Mouse (Mus musculus) erythroid progenitor cell, adult 5-6 weeks (primary cell): ENCODE measurements around the gene Gm13271. TPM values are rescaled to one million over a fixed set of nuclear protein-coding genes. Genes with fewer than 3 reads are reported as not detected.
"Not testable (repeated sequence)": the region's sequence is repeated elsewhere in the genome, so short reads cannot be mapped to it uniquely, and the experiment has no call there.

Experiments used
- ATAC-seq: replicated peaks from 2 replicates; pipeline ENCODE4 v1.8.0; 2016; ENCODE audit warnings: moderate number of reproducible peaks, mild to moderate bottlenecking, moderate TSS enrichment, inconsistent platforms; ENCODE audit not compliant: poor library complexity, low FRiP score, severe bottlenecking
- total RNA-seq, 2 experiments: library from RNA; stranded (forward) in 1 of 2; stranded (reverse) in 1 of 2; fragments of 150-400 nt in 1 of 2; fragments of 186-747, 209-891 nt in 1 of 2; gene quantifications; 2 replicates each; pipeline versions ENCODE4 v1.2.3 to v1.2.4; 2015 to 2017; ENCODE audit warnings: low replicate concordance in 2 of 2

The Gm13271 gene
- total RNA-seq (2015; ENCODE audit: low replicate concordance) (not detected in 2 replicates), total RNA-seq (2017; ENCODE audit: low replicate concordance) (not detected in 2 replicates)

DNA sequence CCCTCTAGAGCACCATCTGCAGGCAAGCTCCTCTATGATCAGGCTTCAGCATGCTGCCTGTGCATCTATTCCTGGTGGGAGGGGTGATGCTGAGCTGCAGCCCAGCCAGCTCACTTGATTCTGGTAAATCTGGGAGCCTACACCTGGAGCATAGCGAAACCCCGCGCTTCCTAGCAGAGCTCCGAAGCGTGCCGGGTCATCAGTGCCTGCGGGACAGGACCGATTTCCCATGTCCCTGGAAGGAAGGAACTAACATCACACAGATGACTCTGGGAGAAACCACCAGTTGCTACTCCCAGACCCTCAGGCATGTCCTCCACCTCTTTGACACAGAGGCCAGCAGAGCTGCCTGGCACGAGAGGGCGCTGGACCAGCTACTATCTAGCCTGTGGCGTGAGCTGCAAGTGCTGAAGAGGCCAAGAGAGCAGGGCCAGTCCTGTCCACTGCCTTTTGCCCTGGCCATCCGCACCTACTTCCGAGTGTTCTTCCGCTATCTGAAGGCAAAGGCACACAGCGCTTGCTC is at the start of gene Gm13271:
Gene Gm13271 (plus strand): TSS at position 51 of the 523 bp plus-strand sequence.
- ATAC-seq = not testable (repeated sequence)

DNA sequence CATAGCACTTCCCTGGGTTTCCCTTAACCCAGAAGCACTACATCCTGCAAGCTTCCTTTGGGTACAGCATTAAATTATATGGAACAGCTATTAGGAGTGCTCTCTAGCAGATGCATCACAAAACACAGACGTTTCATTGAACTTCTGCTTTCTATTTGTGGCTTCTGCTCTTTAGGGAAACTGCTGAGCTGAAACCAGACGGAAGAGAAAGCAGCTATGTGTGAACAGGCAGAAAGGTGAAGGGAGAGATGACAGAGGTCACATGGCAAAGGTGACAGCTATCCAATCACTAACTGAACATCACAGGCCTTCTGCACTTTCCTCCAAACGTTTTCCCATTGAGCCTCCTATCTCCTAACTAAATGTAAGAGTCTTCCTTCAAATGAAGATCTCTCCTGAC is 48.7 kb upstream of the Gm13271 start:
- no peak for ATAC-seq

DNA sequence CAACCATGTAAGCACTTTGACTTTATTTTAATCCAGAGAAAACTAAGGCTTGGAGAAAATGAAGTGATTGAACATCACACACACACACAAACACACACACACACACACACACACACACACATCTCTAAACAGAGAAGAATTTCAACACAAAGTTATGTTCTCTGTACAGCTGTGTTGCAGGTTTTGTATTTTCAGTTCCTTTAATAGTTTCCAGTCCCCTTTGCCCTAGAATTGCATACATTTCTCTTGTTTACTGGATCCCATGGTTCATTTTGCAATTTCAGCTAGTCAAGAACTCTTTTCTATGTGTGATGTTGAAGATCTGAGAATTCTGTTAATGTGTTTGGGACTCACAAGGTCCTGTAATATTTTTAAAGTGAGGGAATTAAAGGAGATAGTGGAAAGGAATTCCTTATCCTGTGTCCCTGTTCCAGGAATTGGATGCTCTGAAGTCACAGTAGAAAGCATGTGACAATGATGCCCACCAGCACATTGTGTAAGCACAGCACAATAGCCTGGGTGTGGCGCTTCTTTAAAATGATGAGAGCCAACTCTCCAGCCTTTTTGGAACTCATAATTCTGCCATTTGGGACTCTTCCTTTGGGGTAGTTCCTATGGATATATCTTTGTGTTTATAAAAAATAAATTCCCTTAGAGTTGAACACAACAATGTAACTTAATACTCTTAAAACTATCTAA is 47.4 kb upstream of the Gm13271 start:
- no peak for ATAC-seq

DNA sequence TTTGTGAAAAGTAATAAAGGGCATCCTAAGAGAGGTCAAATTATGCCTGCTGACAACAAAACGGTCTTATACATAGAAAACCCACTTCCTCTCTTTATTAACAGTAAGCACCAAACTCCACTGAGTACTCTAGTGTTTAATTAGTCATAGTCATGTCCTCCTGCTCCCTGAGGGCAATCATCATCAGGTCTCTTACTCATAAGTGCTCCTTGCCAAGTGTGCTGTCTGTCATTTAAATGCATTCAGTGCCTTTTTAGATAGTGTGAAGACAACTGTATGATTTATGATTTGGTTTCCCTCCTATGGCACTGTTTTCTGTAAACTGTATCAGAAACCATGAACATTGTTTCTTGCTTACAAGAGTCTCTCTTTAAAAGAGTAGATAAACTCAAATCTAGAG is 40.4 kb upstream of the Gm13271 start:
- ATAC-seq = no peak

DNA sequence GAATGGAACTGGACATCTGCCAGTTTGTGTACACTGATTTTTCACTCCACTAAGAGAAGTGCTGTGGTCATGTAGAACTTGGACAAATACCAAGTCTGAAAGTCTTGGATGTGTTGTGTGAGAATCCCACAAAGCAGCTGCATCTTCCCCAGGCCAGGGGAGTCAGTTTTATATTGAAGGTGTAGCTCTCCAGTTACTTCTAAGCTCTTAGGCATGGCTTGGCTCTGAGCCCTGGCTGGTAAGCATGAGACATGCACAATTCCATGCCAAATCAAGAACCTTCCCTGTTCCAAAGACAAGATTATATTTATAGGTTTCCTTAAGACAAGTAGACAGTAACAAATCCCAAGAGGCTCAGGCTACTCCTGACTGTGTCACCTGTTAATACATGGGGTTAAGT is 39.6 kb upstream of the Gm13271 start:
- ATAC-seq = no peak

DNA sequence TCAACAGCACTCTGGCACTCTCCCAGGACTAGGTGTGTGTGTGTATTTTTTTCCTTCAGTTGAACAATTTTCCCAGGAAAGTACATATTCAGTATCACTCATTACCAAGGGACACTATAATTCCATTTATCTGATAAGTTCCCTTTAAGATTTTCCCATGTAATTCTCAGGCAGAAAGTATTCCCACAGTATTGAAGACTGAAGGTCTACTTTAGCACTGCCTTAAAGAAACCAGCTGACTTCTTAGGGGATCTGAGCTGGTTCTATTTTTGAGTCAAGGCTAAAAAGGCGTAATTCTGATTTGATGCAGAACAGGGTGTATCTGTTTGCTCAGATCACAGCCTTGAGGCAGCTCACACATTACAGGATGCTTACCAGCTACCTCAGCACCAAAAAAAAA is 36.0 kb upstream of the Gm13271 start:
- ATAC-seq = no peak

DNA sequence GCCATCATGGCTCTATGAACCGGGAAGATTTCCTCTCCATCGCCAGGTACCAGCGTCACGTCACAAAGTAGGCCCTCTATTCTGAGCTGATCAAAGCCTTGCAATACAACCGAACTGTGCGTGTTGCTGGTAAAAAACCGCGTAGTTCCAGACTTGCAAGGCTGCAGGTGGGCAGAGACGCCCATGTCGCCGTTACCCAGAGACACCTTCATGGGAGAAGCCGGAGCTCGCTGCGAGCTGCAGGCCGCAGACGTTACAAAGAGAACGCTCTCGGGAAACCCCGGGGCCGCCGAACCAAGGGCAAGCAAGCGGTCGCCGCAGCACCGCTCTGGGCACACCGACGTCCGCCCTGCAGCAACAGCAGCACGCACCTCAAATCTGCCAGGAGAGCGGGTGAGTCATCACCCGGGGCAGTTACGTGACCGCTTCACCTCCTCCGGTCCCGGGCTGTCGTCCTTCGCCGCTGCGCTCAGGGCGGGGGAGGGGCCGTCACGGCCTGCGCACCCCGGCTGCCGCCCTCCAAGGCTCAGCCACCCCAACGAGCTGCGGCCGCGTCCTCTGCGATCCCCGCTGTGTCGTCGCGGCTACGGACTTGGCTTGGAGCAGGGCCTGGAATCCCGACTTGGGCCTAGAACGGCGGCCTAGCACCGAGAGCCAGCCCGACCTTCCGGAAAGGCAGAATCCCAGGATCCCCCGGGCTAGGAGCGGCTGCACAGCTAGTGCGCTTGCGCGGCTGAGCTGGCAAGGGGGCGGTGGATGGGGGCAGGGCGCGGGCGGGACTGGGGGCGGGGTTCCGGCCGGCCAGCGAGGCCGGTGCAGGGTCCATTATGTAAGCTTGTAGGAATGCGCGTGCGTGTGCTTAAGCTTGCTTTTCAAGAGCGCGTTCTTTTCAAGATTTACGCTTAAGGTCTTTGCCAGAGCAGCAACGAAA is 32.6 kb upstream of the Gm13271 start, which contains the start of the genes Gm26566 and Klhl9:
Gene Gm26566 (plus strand): TSS at position 15 of the 931 bp plus-strand sequence.
Gene Klhl9 (minus strand): TSS at position 675 of the 931 bp plus-strand sequence.
- peak; percentile 92 for ATAC-seq

DNA sequence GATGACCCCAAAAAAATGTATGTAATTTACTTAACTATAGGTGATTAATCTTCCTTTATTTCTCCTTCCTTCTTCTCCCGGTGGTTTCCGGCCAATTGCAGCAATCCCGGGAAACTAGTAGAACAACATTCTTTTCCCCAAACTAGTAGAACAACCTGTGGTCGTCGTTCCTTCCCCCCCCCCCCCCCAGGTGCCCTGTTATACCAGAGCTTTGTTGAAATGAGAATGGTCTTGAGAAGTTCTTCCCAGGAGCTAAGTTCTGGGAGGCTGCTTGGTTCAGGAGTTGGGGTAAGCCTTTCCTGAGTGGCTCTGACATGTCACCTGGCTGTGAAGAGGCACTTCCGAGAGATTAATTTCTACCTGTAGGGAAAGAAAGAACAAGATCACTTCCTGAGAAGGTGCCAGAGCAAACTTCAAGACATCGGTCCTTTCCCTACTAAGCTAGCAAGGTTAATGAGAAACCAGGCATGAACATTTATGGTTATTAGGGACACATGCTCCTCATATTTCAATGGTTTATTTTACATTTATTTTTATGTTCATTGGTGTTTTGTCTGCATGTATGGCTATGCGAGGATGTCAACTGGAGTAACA is 31.1 kb upstream of the Gm13271 start:
- ATAC-seq = no peak

DNA sequence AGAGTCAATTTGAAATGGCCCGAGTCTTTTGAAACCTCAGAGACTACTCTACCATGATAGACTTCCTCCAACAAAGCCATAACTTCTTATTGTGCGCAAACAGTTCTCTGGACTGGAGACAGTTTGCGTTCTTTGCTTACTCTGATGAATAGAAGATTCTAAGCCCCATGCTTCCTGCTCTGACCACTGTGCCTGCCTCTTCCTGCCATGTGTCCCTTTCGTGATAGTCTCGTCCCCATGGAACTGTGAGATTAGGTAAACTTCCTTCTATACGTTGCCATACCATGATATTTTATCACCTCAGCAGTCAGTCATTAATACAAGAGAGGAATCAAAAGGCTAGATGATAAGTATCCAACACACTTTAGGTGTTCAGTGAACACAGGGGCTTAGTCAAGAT is 27.9 kb upstream of the Gm13271 start:
- ATAC-seq = no peak

DNA sequence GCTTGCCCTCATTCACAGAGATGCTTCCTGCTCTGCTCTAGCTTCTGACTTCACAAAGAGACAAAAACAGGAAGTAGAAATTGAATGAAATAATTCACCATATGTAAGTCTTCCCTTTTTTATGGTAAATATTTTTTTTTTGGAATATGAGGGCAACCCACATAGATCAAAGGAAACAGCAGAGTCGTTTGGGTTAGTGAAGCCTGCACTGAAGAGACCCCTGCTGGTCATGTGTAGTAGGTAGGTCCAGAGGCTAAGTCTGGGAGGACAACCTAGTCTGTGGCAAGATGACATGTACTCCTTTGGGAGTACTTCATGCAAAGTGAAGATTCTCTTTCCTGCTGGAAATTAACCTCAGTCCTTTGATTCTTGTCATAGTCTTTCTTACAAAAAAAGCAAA is 27.3 kb upstream of the Gm13271 start:
- ATAC-seq = no peak

DNA sequence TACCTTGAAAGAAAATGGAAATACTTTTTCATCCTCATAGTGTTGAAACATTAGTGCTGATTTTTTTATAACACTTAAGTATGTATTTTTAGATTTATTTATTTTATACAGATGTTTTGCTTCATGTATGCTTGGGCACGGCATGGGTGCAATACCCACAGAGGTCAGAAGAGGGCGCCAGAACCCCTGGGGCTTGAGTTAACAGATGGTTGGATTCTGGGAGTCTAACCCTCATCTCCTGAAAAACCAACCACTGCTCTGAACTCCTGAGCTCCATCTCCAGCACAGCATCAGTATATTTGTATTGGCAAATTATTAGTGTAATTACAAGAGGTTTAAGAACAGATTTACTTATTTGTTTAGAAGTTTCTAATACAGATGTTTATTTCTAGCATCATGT is 16.2 kb upstream of the Gm13271 start:
- peak; percentile 71 for ATAC-seq

DNA sequence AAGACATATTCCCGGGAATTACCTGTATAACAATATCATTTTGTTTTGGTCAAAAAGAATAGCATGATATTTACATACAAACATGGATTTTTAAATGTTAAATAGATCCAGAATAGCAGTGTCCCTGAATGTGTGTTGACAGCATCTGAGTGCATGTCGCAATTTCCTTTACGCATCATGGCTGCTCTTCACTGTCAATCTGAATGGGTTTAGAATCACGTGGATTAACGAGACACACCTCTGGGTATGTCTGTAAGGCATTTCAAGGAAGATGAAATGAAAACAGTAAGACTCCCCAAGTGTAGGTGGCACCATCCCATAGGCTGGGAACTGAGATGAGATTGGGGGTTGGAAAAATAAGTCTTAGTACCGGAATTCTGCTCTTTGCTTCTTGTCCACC is 15.6 kb upstream of the Gm13271 start:
- no peak for ATAC-seq

DNA sequence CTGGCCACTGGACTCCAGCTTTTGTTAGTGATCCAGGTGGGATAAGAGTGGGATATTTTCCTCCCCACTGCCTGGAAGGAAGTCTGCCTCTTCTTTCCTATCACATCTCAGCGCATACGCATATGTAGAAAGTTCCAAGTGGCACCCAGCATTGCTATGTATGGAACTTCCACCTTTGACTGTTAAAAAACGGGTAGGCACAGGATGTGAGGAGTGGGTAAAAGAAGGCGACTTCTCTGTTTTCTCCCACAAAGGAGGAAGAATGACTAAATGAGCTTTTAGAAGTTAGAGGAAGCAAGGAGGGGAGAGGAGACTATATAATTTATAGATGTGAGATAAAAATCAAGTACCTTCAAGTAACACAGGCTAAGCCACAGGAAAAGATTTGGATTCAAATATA is 13.2 kb upstream of the Gm13271 start:
- no peak for ATAC-seq

DNA sequence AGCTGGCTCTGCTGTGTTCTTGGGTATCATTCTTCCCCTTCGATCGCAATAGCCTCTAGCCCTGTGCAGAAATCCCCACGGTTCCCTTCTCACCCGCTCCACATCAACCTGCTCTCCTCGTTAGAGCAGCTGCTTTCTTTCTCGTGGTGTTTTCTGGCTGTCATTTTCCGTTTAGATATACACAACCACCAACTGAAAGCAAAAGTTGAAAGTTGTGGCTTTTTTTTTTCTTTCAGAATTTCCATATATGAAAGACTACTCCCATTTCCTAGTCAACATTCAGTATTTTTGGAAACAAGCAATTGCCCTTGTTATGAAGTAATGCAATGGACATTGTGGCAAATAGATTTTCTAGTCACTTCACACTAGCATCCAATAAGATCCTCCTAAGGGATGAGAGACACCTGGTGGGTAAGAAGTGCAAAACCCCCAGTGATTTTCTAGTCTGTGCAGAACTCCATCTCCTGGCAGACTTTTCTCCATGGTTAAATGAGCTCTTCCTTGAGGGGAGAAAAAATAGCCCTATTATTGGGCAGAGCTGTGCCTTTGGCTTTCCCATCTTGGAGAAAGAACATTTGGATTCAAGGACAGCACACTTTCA is 11.8 kb upstream of the Gm13271 start:
- no peak for ATAC-seq

DNA sequence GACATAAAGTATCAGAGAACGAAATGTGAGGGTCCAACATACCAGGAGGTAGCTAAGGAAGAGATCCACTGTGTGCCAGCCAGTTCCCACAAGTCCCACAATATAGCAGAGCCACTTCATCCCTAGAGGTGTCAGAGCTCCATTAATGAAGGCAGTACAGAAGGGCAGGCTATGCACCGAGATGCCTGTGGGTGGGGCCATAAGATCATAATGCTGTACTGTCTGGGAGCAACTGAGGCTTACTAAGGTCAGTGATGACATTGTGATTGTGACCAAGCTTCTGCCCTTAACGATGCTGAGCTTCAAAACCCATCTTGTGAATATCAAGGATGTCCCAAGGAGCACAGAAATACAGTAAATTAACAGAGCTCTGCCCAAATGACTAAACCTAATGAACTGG is 10.5 kb upstream of the Gm13271 start:
- ATAC-seq = 0 out of 2 replicates have a peak, but pooled peaks have one; percentile 34

DNA sequence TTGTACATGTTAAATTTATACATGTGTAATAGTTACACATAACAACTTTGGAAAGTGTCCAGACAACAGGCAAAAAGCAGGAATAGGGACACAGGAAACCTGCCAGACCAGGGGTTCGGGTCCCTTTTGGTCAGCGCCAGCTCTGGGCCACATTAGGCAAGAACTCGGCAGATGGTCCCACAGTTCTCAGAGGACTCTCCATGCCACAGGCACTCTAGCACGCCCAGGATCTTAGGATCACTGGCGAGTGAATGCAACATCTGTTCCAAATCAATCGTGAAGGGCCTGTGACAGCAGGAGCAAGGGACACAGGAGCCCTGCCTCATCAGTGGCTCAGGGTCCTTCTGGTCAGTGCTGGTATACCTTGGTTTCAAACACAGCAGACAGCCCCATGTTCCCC is 4.7 kb upstream of the Gm13271 start:
- no peak for ATAC-seq

DNA sequence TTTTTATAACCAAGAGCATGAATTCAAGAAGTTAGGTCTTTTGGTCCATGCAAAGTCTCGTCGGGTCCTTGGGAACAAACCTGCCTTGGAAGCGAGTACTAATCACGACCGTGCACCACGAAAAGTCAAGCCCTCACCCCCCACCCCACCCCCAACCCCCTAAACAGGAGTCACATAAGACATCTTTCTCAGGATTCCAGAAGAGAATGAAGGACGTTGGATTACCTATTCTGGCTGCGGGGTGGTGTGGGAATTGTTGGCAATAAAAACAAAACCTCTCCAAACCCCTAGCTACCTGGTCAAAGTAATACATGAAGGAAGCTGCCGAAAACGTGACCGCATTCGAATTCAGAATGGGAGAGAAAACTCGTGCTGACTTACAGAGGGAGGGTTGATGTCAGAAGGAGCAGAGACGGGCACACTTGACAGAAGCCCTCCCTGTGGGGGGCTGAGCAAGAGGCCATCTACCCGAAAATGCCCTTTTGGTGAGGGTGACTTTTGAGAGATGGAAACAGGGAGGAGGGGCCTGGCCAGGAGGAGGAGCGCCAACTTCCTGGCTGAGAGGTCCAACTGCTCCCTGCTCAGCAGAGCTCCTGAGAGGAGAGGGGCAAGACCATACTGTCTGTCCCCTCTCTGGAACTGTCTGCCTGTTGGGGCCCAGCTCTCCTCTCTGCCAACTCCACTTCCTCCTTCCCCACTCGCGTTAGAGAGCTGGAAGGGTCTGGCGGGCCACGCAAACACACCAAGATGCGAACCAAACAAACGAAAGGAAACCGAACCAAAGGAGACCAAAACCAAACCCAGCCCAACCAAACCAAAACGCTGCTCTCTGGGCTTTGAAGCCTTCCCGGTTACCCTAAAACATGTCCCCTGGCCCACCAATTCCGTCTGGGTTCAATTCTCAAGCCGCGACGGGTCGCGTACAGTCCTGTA is 2.2 kb downstream of the Gm13271 start:
- ATAC-seq = not testable (repeated sequence)

DNA sequence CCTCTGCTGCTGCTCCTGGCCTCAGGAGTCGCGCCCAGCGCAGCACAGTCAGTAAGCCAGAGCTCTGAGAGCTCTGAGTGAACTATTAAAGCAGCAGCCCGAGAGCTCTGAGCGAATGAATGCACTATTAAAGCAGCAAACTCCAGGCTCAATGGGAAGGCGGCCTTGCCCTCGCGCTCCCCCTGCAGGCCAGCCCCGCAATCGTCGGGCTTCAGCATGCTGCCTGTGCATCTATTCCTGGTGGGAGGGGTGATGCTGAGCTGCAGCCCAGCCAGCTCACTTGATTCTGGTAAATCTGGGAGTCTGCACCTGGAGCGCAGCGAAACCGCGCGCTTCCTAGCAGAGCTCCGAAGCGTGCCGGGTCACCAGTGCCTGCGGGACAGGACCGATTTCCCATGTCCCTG is 3.0 kb downstream of the Gm13271 start:
- ATAC-seq = peak; percentile 99

DNA sequence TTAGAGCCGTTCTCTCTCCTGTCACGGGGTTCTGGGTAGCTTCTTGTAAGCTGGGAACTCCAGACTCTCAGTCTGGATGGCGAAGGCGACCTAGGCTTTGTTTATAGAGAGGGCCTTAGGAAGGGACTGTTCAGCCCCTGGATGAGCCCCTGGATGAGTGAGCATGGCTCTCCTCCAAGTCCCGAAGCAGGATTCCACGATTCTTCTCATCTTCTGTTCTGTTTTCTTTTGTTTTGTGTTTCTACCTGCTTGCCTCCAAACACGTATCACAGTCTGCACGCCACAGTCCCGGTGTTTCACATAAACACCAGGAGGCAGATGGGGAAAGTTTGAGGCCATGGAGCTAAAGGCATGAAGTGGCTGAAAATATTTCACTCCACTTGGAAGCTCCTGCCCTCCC is 4.1 kb downstream of the Gm13271 start:
- not testable (repeated sequence) for ATAC-seq
